Mouse (Mus musculus) stomach, embryonic 14.5 days (tissue): ENCODE data around the gene Nsf. TPM values are rescaled to one million over a fixed set of nuclear protein-coding genes. Genes with fewer than 3 reads are reported as not detected.

Experiments used
- ATAC-seq: fragments of 200-750 bp; cut with Nextera tagmentation; 2 replicates; pipeline ENCODE4 v1.8.0; 2017; ENCODE audit warnings: low read depth, moderate TSS enrichment; ENCODE audit not compliant: insufficient number of reproducible peaks, insufficient read depth, low FRiP score
- H3K27ac ChIP-seq: fragments of 300-500 bp; sonication (generic); 2 replicates; pipeline ENCODE4 v1.5.1; 2014; ENCODE audit warnings: mild to moderate bottlenecking, low read length, moderate library complexity, mixed read lengths
- H3K27me3 ChIP-seq: fragments of 300-500 bp; sonication (generic); 2 replicates; pipeline ENCODE4 v1.6.1; 2014; ENCODE audit warnings: low read length, control low read depth, mixed read lengths; ENCODE audit not compliant: control insufficient read depth, insufficient read depth
- H3K36me3 ChIP-seq: fragments of 300-500 bp; sonication (generic); 2 replicates; pipeline ENCODE4 v1.6.1; 2014; ENCODE audit warnings: mild to moderate bottlenecking, control low read depth, low read length, moderate library complexity, mixed read lengths; ENCODE audit not compliant: control insufficient read depth, insufficient read depth
- H3K4me1 ChIP-seq: fragments of 300-500 bp; sonication (generic); 2 replicates; pipeline ENCODE4 v1.6.1; 2014; ENCODE audit warnings: low read length, control low read depth, mixed read lengths; ENCODE audit not compliant: control insufficient read depth, insufficient read depth
- H3K4me2 ChIP-seq: fragments of 300-500 bp; sonication (generic); replicated peaks from 2 replicates; pipeline ENCODE4 v1.6.1; 2014; ENCODE audit warnings: low read depth, low read length, control low read depth
- H3K4me3 ChIP-seq: fragments of 300-500 bp; sonication (generic); 2 replicates; pipeline ENCODE4 v1.5.1; 2014; ENCODE audit warnings: low read depth, low read length, control low read depth
- H3K9ac ChIP-seq: fragments of 300-500 bp; sonication (generic); replicated peaks from 2 replicates; pipeline ENCODE4 v1.6.1; 2014; ENCODE audit warnings: low read depth, mild to moderate bottlenecking, control low read depth, low read length, moderate library complexity, mixed read lengths
- H3K9me3 ChIP-seq: fragments of 300-500 bp; sonication (generic); 2 replicates; pipeline ENCODE4 v1.6.1; 2016; ENCODE audit warnings: low read depth, low read length, control low read depth; ENCODE audit not compliant: control insufficient read depth
- WGBS: fragments of 180-500 bp; shearing (Covaris S2); extraction: QIAGEN DNeasy Blood & Tissue Kit; methylation state at CpG from one replicate; pipeline ENCODE4 v1.1.7; 2014; 5-methylcytosine and 5-hydroxymethylcytosine counted together
- polyA plus RNA-seq: library from polyadenylated mRNA; unstranded; fragments of >200 nt; fragmentation: Nextera tagmentation; extraction: Ambion mirVana; gene quantifications from 2 replicates; pipeline ENCODE4 v1.2.1, GENCODE M21; 2014

Nsf gene
- polyA plus RNA-seq, 1 experiment from 2014 or later, result 46.9 TPM

DNA sequence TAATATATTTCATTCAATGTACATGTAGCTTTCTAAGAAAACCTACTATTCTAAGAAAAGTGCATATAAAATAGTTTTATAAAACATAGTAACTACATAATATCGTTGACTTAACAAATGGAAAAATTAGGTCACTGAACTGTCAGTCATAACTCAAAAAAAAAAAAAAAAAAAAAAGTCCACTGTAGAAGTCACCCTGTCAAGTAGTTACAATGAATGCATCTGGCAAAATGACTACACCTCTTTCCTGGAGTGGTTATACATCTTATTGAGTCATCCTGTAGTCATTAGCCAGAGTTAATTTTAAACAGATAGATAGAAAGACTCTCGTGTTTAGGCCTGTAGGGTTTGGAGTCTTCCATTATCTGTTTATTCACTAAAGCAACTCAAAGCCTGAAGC, 114.9 kb downstream of the Nsf start:
- Histone ChIP-seq H3K27ac (no peak overlapping the region), H3K4me2 (no peak overlapping the region), H3K4me3 (no peak overlapping the region), H3K9me3 (no peaks in the 10 kb centered on the region), H3K36me3 (no peaks in the 10 kb centered on the region), H3K9ac (no peak overlapping the region), H3K4me1 (no peaks in the 10 kb centered on the region), H3K27me3 (no peaks in the 10 kb centered on the region)
- no peak for ATAC-seq
- 65% methylated on average over 2 of the region's 2 CpGs for WGBS

DNA sequence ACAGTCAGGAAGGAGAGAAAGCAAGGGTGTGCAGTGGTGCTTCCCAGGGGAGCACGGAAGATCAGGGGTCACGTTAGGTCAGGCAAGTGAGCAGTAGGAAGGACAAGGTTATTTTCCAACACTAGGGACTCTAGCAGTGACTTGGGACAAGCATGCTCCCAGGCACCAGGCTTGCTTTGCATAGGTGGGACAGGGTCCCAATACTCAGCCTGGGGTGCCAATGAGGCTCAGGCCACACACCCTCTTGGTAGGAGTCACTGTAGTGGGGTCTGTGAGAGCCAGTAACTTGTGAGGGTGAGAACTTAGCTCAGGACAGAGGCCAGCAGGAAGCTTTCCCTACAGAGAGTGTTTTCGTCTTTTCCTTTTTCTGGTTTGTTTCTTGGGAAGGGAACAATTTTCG, 121.5 kb downstream of the Nsf start:
- H3K9me3 ChIP-seq, result no peaks in the 10 kb centered on the region
- WGBS, result 83% methylated on average over 4 of the region's 4 CpGs

DNA sequence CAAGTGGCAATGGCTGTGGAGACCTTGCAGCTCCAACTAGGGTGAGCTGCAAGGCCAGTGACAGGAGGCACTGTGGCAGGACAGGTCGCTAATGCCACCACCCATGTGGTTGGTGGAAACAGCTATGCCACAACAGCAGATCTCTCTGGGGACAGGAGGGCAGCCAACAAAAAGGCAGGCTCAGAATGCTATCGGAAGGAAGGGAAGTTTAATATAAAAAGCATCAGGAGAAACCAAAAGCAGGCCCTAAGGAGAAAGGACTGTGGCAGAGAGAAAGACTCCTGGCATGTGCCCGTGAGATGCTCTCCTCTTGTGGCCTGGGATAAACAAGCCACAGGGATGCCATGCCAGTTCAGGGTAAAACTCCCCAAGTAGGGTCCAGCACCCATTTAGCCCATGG, 122.1 kb downstream of the Nsf start:
- Histone ChIP-seq H3K27me3 (no peaks in the 10 kb centered on the region), H3K4me1 (no peaks in the 10 kb centered on the region), H3K27ac (no peak overlapping the region), H3K36me3 (no peaks in the 10 kb centered on the region; the same call in 1 of the 2 replicates), H3K4me2 (no peak overlapping the region), H3K9me3 (no peaks in the 10 kb centered on the region), H3K4me3 (no peak overlapping the region), H3K9ac (no peak overlapping the region)
- ATAC-seq, result no peak
- WGBS, result 78% methylated on average over 3 of the region's 3 CpGs

More for the DNA sequence above, 121.5 kb downstream of the Nsf start:
- Histone ChIP-seq H3K36me3 (no peaks in the 10 kb centered on the region; the same call in 1 of the 2 replicates), H3K4me3 (no peak overlapping the region), H3K27ac (no peak overlapping the region), H3K27me3 (no peaks in the 10 kb centered on the region), H3K4me2 (no peak overlapping the region), H3K4me1 (no peaks in the 10 kb centered on the region), H3K9ac (no peak overlapping the region)
- no peak for ATAC-seq

DNA sequence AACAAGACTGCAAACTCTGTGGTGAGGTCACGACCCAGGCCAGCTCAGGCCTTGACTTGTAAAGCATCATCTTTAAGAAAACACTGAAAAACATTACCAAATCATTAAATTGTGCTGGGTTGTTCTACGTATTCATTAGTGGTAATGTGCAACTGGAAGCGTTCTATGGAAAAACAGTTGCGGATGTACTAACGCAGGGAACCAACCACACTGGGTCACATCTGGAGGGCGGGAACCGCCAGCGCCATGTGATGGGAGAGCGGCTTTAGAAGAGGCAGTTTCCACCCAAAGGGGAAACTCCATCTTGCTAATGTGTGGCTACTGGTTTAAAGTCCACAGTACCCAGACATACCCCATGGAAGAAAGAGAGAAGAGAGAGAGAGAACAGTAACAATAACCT, 123.4 kb downstream of the Nsf start:
- no peak overlapping the region for H3K4me3 ChIP-seq
- ATAC-seq, result no peak
- H3K27ac ChIP-seq, result no peak overlapping the region
- H3K9me3 ChIP-seq, result no peaks in the 10 kb centered on the region
- WGBS, result 89% methylated on average over 9 of the region's 9 CpGs
- no peaks in the 10 kb centered on the region for H3K4me1 ChIP-seq
- H3K27me3 ChIP-seq, result no peaks in the 10 kb centered on the region
- H3K9ac ChIP-seq, result no peak overlapping the region
- no peak overlapping the region for H3K4me2 ChIP-seq
- H3K36me3 ChIP-seq, result no peaks in the 10 kb centered on the region; the same call in 1 of the 2 replicates

DNA sequence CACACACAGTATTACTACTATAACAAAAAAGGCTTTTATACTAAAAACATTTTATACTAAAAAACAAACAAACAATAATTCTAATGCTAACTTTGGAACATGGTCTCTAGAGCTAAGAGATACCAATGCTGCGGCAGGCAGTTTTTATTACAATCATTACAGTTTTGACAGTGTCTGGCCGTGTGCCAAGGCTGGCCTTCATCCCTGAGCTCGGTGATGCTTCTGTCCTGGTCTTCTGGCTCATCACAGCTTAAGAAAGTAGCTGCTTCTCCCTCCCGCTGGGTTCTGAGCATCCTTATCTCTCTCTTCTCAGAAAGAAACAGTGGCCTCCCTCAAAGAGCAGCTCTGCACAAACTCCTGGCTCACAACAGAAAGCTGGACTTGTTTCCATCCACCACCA, 123.9 kb downstream of the Nsf start:
- ATAC-seq, result no peak
- Histone ChIP-seq H3K9me3 (no peaks in the 10 kb centered on the region), H3K27me3 (no peaks in the 10 kb centered on the region), H3K27ac (no peak overlapping the region), H3K4me3 (no peak overlapping the region), H3K4me1 (no peaks in the 10 kb centered on the region), H3K36me3 (no peaks in the 10 kb centered on the region; the same call in 1 of the 2 replicates), H3K9ac (no peak overlapping the region), H3K4me2 (no peak overlapping the region)
- WGBS, result 60% methylated on average over 4 of the region's 4 CpGs

DNA sequence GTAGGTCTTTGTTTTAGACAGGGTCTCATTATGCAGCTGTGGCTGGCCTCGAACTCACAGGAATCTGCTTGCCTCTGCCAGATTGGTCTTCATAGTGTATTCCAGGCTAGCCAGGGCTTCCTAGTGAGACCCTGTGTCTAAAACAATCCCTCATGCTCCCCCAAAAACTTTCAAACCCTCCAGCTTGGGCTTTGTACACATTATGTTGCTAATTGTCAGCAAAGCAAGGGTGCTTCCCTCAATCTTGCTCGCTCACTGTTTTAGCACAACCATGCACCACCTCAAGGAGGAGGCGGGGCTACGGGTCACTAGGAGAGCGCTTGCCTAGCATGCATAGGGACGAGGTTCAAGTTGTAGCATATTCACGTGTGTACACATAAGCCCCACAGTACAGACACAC, 125.0 kb downstream of the Nsf start:
- Histone ChIP-seq H3K9ac (no peak overlapping the region), H3K27ac (no peak overlapping the region), H3K36me3 (no peaks in the 10 kb centered on the region; the same call in 1 of the 2 replicates), H3K4me1 (no peaks in the 10 kb centered on the region), H3K9me3 (no peaks in the 10 kb centered on the region), H3K4me3 (no peak overlapping the region), H3K27me3 (no peaks in the 10 kb centered on the region), H3K4me2 (no peak overlapping the region)
- no peak for ATAC-seq
- 78% methylated on average over 7 of the region's 7 CpGs for WGBS

DNA sequence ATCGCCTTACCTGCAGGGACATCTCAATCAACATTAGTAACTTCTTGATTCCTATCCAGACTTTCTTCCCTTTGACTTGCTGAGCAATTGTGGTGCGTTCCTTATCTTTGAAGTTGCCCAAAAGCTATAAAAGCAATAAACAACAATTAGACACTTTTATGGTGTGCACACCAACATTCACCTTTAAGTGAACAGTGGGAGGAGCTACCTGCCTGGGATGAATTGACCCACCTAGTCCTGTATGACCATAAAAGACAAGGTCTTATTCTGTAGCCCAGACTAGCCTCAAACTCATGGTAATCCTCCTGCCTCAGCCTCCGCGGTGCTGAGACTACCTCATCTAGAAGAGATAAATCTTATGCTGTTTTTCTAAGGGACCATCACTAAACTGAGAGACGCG, 126.7 kb downstream of the Nsf start:
- H3K9ac ChIP-seq, result no peak overlapping the region
- H3K27ac ChIP-seq, result no peak overlapping the region
- H3K27me3 ChIP-seq, result no peaks in the 10 kb centered on the region
- H3K4me3 ChIP-seq, result no peak overlapping the region
- no peaks in the 10 kb centered on the region for H3K9me3 ChIP-seq
- H3K4me2 ChIP-seq, result no peak overlapping the region
- no peaks in the 10 kb centered on the region for H3K4me1 ChIP-seq
- WGBS, result 93% methylated on average over 6 of the region's 6 CpGs
- ATAC-seq, result no peak
- peaks cover 6% of the 10 kb centered on the region for H3K36me3 ChIP-seq

DNA sequence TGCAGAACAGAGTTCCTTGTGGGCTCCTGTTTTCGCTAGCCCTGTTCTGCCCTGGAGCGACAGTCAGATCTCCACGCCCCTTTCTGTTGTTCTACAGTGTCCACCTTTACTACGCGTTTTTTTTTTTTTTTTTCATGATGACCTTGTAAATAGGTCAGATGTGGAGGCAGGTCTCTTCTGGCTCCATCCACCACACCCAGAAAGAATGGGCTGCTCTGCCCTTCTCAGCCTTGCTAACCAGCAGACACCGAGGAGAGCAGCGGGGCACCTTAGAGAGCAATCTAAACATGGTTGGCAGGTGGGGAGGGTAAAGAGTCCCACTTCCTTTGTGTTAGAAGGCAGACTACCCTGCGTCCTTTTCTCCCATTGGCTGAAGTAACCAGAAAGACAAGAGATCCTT, 137.1 kb downstream of the Nsf start:
- no peak overlapping the region for H3K27ac ChIP-seq
- H3K4me1 ChIP-seq, result no peaks in the 10 kb centered on the region
- no peak overlapping the region for H3K4me3 ChIP-seq
- no peak overlapping the region for H3K9ac ChIP-seq
- peaks cover 6% of the 10 kb centered on the region; the same call in 1 of the 2 replicates for H3K27me3 ChIP-seq
- no peak overlapping the region for H3K4me2 ChIP-seq
- ATAC-seq, result no peak
- no peaks in the 10 kb centered on the region for H3K9me3 ChIP-seq
- H3K36me3 ChIP-seq, result no peaks in the 10 kb centered on the region; the same call in 1 of the 2 replicates
- 89% methylated on average over 8 of the region's 8 CpGs for WGBS

DNA sequence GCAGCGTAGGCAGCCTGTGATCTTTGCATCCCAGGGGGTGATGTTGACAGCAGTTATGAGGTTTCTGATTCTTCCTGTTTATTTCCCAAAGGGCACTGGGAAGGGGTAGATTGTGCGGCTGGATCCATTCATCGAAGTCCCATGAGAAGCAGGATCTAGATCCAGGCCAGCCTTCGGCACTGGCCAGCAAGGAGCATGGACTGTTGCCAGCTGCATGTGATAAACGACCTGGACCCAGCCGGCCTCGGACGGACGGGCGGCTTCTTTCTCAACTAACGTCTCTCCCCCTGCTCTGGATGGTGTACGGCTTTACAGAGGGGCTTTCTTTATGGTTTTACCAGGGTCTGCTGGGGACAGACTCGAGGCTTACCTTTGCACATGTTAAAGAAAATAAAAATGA, 137.9 kb downstream of the Nsf start:
- Histone ChIP-seq H3K4me3 (no peak overlapping the region), H3K36me3 (no peaks in the 10 kb centered on the region; the same call in 1 of the 2 replicates), H3K4me2 (no peak overlapping the region), H3K4me1 (no peaks in the 10 kb centered on the region), H3K27me3 (peaks cover 12% of the 10 kb centered on the region), H3K9me3 (no peaks in the 10 kb centered on the region), H3K27ac (no peak overlapping the region), H3K9ac (no peak overlapping the region)
- WGBS, result 41% methylated on average over 13 of the region's 13 CpGs
- no peak for ATAC-seq
